Mouse (Mus musculus) ES-Bruce4 (cell line): ENCODE measurements around the gene Capg.

Experiments
- CTCF ChIP-seq: IDR thresholded peaks from one replicate; pipeline ENCODE4 v1.8.1; 2011; ENCODE audit warnings: low read depth, low read length
- POLR2A ChIP-seq: IDR thresholded peaks from one replicate; pipeline ENCODE4 v1.8.1; 2011; ENCODE audit warnings: low read length; ENCODE audit not compliant: insufficient read depth

DNA sequence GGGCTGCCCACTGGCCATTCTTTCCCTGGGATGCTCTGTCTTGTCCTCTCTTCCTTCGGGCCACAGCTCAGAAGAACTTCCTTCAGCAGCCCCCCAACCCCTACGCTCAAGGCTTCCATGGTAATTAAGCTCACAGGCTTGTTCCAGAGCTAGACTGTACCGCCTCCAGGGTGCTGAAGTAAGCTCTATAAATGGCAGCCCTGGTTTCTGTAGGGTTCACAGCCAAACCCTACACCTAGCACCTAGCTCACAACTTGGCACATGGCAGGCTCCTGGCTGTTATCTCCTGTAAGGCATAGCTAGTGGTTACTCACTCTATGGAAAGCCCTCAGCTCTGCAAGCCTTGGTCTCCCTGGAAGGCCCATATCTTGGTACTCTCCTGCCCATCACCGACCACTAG is 11.6 kb upstream of the Capg start:
- TF ChIP-seq POLR2A (no peak), CTCF (no peak)
